Mouse (Mus musculus) spleen, adult 2 months (tissue): Measurements from ENCODE around the gene Camta1.

Source experiments
- CTCF ChIP-seq: fragments of 200-500 bp; IDR thresholded peaks from 2 replicates; pipeline ENCODE4 v1.5.1; 2011; ENCODE audit warnings: mild to moderate bottlenecking, inconsistent platforms; ENCODE audit not compliant: insufficient read depth, insufficient read length, insufficient replicate concordance; ENCODE audit errors: extremely low read depth
- POLR2A ChIP-seq: fragments of 200-500 bp; IDR thresholded peaks from 2 replicates; pipeline ENCODE4 v1.6.1; 2011; ENCODE audit warnings: low read depth, low read length, inconsistent platforms

GRCm38 (mm10) chr4:151823963-151824362, 37.7 kb downstream of the Camta1 start:
- TF ChIP-seq POLR2A (no peak), CTCF (no peak)
